Mouse (Mus musculus) frontal cortex, postnatal 25 days (tissue): Measurements from ENCODE around the gene Atp5e.

Experiments
- DNase-seq, 2 experiments: peaks; one replicate each; pipeline ENCODE4 v3.0.0; 2022; ENCODE audit warnings: low spot score in 2 of 2

Atp5e gene

GRCm38 (mm10) chr2:174446905-174447304 lies 17.0 kb downstream of the Atp5e start:
- DNase-seq: no peak

GRCm38 (mm10) chr2:174446492-174446891 lies 17.4 kb downstream of the Atp5e start:
- DNase-seq: no peak

DNA sequence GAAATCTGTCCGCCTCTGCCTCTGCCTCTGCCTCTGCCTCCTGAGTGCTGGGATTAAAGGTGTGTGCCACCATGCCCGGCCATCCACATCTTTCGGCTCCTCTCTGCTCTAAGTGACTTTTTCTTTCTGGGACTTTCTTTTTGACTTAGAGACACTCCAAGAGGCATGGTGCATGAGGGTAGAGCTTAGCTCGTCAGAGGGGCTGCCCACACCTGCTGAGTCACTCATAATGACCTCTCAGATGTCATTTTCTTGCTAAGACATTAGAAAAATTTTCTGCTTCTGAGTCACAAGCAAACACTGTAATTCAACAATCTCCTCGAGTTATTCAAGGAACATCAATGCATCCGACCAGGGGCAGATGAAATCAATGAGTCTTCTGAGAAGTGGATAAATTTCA lies 18.9 kb downstream of the Atp5e start:
- no peak for DNase-seq

DNA sequence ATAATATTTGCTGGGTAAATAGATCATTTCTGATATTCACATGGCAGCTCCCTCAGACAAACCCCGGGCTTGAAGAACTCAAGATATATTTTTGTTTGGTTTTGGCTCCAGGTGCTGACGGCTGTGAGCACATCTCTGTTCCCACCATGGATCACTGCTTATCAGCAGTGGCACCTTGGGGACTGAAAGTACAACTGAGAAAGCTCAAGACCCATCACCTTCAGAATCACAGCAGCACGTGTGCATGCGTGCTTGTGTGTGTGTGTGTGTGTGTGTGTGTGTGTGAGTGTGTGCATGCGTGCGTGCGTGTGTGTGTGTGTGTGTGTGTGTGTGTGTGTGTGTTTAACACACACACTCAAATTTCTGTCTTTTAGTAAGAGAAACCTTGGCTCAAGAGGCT lies 19.5 kb downstream of the Atp5e start:
- no peak for DNase-seq

- DNase-seq: no peak
Measured at GRCm38 (mm10) chr2:174443046-174443445, 20.9 kb downstream of the Atp5e start.

- DNase-seq: no peak
Measured at GRCm38 (mm10) chr2:174442460-174442859, 21.4 kb downstream of the Atp5e start.

- no peak for DNase-seq
Measured at GRCm38 (mm10) chr2:174441898-174442297, 22.0 kb downstream of the Atp5e start.

- DNase-seq: no peak
Measured at GRCm38 (mm10) chr2:174439961-174440360, 23.9 kb downstream of the Atp5e start.

- DNase-seq: no peak
Measured at GRCm38 (mm10) chr2:174439450-174439838, 24.5 kb downstream of the Atp5e start.

- peak in 1 of 2 experiments; percentile 8 for DNase-seq
Measured at GRCm38 (mm10) chr2:174438737-174439449, 25.0 kb downstream of the Atp5e start, which contains the start of gene Ctsz. Gene Ctsz (minus strand): TSS chr2:174439039.

GRCm38 (mm10) chr2:174438181-174438580 lies 25.7 kb downstream of the Atp5e start:
- DNase-seq: no peak

GRCm38 (mm10) chr2:174437697-174437982 lies 26.3 kb downstream of the Atp5e start:
- no peak for DNase-seq

DNA sequence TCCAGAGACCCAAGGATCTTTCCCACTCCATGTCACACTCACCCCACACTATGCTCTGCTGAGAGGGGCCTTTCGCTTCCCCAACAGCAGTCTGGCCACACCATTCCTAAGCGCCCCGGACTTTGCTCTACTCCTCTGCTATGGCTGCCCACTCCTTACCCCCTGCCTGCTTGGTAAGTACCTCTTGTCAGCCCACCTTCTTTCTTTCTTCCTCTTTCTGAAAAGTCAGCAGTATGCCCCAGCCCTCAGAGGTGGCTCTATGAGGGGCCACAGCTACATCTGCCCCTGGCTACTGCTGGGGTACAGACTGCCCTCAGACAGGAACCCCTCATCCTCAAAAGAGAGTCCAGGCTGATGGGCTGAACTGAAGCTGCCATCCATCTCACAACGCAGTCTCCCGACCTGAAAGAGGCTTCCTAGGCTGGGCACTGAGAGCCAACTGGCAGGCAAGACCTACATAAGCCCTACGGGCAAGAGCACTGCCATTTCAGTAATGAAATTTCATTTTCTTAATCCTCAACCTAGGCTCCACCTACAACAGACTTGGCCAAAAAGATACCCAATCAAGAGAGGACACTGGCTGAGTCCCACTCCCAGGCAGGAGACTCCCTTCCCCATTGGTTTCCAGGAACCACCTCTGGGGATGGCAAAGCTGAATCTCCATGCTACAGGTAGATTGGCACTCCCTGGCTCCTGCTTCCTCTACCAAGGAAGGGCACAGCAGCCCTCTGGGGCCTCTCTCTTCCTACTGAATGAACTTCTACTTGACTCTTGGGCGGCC lies 26.8 kb downstream of the Atp5e start:
- no peak for DNase-seq

GRCm38 (mm10) chr2:174436076-174436701 lies 27.7 kb downstream of the Atp5e start:
- no peak for DNase-seq

DNA sequence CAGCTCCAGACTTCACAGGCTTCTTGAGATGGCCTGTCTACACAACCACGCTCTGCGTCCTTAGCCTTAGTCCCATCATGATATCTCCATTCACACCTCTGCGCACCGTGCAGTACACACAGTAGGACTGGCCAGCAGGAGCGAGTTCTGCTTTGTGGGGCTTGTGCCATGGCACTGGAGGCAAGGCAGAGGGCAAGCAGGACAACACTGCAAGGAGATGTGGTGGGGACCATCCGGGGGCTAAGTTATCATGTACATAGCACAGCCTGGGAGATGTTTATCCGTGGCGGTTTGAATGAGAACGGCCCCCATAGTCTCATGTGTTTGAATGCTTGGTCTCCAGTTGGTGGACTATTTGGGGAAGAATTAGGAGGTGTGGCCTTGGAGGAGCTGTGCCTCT lies 29.0 kb downstream of the Atp5e start:
- no peak for DNase-seq

DNA sequence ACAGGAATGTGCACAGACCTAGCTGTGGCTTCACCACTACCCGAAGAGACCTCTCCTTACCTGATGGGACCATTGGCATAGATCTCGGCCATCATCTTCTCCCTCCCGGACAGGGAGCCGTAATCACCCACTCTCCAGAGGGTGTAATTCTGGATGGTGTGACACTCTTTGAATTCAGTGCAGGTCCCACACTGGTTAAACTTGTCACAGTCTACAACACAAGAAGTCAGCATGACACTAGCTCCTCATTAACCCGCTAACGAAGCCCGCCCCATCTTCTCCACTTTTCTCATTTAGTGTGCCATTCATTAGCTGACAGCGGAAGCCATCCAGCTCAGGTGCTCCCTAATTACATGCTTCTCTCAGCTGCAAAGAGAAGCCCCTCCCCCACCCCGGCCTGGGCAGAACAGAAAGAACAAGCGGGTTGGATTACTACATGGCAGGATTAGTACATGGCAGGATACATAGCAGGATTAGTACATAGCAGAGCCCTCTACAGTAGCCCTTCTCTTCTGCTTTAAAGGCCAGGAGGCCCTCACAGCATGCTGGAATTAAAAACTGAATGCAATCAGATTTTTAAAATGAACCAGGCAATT lies 34.8 kb downstream of the Atp5e start:
- no peak for DNase-seq

- no peak for DNase-seq
Measured at GRCm38 (mm10) chr2:174428076-174428835, 35.6 kb downstream of the Atp5e start.

GRCm38 (mm10) chr2:174426856-174427255 lies 37.0 kb downstream of the Atp5e start:
- no peak for DNase-seq

DNA sequence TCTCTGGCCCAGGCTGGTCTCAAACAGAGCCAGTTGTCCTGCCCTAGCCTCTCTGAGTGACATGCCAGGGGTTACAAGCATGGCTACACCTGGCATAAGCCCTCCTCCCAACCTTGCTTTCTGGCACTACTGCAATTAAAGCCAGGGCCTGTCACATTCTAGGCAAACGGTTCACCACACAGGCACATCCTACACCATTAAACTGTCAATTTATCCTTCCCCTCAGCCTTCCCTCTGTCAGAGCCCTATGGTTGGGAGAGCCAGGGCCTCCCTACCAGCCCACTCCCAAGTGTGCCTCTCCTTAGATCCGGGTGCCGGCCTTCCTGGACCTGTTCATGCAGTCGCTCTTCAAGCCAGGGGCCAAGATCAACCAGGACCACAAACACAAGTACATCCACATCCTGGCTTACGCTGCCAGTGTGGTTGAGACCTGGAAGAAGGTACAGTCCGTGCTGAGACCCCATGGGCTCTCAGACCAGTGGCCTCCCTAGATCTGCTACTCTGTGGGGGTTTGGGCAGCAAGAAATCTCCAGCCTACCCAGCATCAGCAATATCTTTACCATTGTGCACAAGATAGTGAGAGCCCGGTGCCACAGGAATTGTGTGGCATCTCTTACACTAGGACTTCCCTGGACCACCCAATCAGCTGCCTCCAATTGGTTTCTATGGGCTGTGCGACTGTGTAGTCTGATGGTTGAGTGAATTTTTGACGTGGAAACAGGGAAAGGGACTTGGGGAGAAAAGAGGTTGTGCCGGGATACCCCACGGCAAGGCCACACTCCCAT lies 39.4 kb downstream of the Atp5e start:
- DNase-seq: no peak

DNA sequence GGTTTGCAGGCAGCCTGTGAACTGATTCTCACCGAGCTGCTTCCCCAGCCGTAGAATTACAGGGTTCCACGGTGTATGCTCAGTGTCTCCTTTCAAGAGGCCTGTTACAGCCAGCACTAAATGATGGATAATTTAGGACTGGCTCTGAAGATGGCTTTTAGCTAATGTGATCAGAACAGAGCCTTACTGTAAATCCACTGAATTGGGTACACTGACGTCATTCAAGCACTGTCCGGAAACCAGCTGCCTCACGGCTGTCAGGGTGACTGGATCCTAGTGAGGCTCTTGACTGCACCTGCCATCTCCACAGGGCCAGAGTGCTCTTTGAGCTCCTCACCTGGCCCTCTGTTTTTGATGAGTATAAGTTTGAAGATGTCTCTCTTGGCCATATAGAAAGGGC lies 42.8 kb downstream of the Atp5e start:
- no peak for DNase-seq

GRCm38 (mm10) chr2:174415731-174416310 lies 48.1 kb downstream of the Atp5e start, which contains the start of gene Nelfcd:
Gene Nelfcd (plus strand): TSS chr2:174415804.
- DNase-seq: peak; percentile 87 to 90
